Mouse (Mus musculus) megakaryocyte progenitor cell, adult 5-6 weeks (primary cell): ENCODE data around the gene Rabl3. TPM values are rescaled to one million over a fixed set of nuclear protein-coding genes. Genes with fewer than 3 reads are reported as not detected.

Experiments used
- ATAC-seq: replicated peaks from 2 replicates; pipeline ENCODE4 v1.8.0; 2016; ENCODE audit warnings: mild to moderate bottlenecking, moderate TSS enrichment, inconsistent platforms; ENCODE audit not compliant: poor library complexity
- total RNA-seq, 2 experiments: library from RNA; stranded (forward) in 1 of 2; stranded (reverse) in 1 of 2; fragments of 157-497, 149-512 nt in 1 of 2; fragments of 200-1000 nt in 1 of 2; gene quantifications; 2 replicates each; pipeline versions ENCODE4 v1.2.3 to v1.2.4; 2015 to 2017

Rabl3 gene
- total RNA-seq, 2 experiments from 2014 or later: 9.9 to 20.9 TPM

GRCm38 (mm10) chr16:37546312-37546711, 6.6 kb downstream of the Rabl3 start:
- no peak for ATAC-seq

- ATAC-seq: no peak
Measured at GRCm38 (mm10) chr16:37550266-37550665, 10.6 kb downstream of the Rabl3 start.

DNA sequence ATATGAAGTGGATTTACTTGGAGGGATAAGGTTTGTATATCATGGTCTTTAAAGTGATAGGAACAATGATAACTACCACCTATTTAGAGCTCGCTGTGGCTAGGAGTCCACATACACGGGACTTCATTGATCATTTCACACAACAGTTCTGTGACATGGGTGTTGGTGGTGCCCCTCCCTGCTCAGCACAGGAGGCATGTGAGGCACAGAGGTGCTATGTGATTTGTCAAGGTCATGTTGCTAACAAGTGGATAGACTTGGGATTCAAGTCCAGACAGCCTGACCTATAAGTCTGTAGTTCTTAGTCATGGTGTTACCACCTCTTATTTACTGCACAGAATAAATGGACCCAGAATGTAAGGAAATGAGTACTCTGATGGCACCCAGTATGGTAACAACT, 11.3 kb downstream of the Rabl3 start:
- no peak for ATAC-seq

GRCm38 (mm10) chr16:37552824-37553223, 13.1 kb downstream of the Rabl3 start:
- ATAC-seq: peak; percentile 60

- ATAC-seq: no peak
Measured at GRCm38 (mm10) chr16:37562414-37562813, 22.7 kb downstream of the Rabl3 start.

- no peak for ATAC-seq
Measured at GRCm38 (mm10) chr16:37562961-37563360, 23.3 kb downstream of the Rabl3 start.

DNA sequence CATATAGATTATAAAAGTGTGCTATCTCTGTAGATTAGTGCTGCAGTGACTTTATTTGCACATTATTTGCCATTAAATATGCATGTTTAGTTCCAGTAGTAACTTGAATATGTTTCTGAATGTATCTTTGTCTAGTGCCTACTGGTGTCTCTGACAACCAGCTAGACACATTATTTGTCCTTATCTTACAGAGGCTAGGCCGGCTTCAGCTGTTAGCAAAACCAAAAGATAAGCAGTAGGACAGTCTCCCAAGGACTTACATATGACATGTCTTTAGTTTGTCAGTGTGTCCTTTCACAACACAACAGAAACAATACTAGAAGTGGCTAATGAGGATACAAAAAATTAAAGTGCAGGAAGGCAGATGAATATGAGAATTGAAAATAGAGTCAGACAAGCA, 25.4 kb downstream of the Rabl3 start:
- 0 out of 2 replicates have a peak, but pooled peaks have one; percentile 23 for ATAC-seq

DNA sequence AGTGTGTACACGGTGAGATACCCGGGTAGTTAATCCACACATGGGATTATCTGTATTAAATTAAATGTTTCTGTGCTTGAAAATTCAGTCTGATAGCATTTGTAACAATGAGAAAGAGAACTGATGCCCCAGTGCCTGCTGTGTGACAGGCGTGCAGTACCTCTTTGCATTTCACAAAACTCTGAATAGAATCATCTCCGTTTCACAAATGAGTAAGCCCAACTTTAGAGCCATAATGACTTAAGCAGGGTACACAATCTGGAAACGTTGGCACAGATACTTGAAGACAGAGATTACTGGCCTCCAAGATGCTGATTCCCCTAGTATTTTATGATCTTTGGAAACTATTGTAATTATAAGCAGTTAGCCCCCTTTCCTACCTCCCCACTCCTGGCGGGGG, 26.4 kb downstream of the Rabl3 start:
- no peak for ATAC-seq

DNA sequence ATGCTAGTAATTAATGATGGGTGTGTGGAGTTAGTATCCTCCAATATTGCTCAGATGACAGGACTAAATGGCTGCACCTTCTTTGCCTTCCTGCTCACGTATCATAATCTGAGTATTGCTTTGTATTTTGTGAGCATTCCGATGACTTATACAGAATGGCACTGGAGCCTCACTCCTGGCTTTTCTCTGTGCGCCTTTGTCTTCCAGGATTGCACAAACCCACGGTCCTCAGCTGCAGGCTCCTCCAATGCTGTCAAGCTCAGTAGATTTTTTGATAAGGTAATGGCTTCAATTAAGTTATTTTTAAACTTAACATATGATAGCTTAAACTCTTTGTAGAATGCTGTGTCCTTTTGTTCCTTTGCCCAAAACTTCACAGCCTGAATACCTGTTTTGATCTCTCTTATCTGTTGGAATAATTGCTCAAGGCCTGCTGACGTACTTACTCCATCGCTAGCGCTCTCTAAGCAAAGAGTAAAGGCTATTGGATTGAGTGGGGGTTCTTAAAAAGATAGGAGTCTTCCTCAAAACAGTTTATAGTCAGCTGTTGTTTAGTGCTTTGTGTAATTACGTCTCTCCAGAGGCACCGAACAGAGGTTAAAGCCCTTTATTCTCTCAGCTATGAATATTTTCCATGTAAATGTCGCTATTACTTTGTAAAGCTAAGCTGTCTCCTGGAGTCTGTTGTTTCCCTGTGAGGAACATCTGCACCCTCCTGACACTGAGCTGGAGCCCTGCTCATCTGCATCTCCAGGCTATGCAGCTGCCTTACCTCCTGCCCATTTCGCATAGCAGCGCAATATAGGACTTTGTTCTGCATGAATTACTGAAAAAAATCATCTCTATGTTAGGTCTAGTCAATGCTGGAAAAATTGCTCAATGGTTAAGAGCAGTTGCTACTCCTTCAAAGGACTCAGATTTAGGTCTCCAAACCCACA, 27.7 kb downstream of the Rabl3 start:
- ATAC-seq: no peak

GRCm38 (mm10) chr16:37571554-37571953, 31.9 kb downstream of the Rabl3 start:
- ATAC-seq: no peak

GRCm38 (mm10) chr16:37572117-37572754, 32.6 kb downstream of the Rabl3 start:
- no peak for ATAC-seq

GRCm38 (mm10) chr16:37573061-37573460, 33.4 kb downstream of the Rabl3 start:
- ATAC-seq: no peak

DNA sequence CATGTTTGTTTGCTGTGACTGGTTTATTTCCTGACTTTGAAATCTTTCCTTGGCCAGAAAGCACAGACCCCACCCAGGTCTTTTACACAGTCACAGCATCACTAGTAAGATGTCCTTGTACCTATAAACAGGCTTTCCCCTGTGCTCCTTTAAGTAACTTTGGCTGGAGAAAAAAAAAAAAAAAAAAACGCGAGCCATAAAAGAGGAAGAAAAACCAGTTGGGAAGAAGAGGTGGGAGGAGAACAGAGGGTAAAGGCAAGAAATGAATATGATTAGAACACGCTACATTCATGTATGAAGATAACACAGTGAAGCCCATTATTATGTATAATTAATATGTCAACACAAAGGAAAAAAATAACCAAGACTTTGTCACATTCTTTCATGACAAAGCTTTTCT, 35.6 kb downstream of the Rabl3 start:
- no peak for ATAC-seq

- ATAC-seq: no peak
Measured at GRCm38 (mm10) chr16:37579591-37579990, 39.9 kb downstream of the Rabl3 start.

DNA sequence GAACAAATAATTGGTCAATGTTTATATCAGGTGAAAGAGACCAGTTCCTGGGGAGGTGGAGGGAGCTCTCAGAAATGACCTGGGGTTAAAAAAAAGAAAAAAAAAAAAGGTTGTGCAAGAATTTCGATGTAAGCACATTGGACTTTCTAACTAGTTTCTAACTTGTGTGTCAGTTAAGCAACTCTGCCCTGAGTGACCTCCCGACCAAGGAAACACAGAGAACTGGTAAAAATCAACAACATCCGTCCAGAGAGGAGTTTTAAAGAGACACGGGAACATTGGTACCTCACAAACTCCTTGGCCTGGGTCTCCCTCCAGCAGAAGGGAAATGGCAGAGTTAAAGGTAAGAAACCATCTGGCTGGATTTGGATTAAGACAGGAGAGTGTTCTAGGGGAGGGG, 40.3 kb downstream of the Rabl3 start, which contains the start of gene Hgd:
Gene Hgd, plus strand, starts transcription at position 160 of the 400 bp plus-strand sequence.
- ATAC-seq: no peak

GRCm38 (mm10) chr16:37580651-37581050, 41.0 kb downstream of the Rabl3 start:
- ATAC-seq: no peak

GRCm38 (mm10) chr16:37581901-37582300, 42.2 kb downstream of the Rabl3 start:
- ATAC-seq: no peak

DNA sequence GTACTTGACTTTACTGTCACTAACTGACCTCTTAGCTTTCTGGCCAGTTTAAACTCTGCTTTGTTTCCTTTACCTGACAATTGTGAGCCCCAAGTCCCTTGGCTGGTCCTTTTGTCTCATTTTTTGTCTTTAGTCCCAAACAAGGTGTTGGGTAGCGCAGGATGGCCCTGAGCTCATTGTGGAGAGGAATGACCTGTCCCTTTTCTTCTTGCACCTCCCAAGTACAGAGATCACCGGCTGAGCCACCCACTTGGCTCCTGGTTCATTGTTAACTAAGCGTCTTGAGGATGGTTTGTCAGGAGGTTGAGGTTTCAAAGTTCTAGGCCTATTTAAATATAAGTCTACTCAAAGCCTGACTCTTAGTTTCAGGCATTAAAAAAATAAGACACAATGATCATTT, 43.6 kb downstream of the Rabl3 start:
- ATAC-seq: no peak

DNA sequence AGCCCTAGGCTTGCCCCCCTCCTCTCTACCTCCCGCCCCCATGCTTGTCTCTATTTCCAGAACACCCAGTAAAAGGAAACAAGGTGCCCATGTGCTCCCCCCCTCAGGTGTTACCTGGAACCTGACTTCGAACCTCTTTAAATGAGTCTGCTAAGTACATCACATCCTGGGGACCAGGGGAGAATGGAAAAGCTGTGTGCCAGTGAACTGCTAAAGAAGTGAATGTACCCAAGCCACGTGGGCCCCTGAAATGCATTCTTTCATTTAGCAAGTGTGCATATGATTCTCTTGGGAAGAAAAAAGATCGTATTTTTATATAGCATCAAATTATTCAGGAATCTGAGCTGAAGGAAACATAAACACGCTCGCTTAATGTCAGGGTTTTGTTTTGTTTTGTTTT, 44.1 kb downstream of the Rabl3 start:
- no peak for ATAC-seq

DNA sequence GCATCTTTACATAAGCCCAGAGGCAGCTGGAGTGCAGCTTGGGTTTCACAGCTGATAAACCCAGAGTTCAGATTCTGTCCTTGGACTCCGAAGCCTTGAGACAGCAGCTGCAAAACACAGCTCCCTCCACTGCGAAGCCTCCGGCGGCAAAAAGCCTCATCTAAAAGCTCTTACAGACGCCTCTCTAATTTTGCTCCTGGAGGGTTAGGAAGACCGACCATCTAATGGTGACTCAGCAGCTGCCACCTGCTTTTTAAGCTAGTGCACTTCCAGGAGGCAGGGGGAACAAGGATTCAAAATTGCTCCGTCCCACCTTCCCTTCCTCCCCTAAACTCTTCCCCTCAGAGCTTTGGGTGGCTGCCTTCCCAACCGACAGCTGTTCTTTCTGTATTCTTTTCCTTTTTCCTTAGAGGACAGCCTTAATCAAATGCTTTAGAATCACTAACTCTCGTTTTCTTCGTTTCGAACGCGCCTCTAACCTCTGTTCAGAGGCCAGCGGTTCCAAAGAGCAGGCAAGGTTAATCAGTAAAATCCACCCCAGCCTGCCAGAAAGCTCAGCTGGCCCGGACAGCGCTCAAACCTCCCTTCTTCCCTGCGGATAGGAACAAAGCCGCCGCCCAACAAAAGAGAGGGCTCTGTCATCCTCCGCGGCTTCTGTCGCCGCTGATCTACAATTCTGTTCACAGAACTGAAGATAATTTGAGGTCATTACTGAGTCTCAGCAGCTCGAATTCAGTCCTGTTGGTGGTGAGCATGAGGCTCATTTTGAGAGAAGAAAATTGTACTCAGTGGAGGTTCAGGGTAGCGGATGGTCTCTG, 44.7 kb downstream of the Rabl3 start:
- ATAC-seq: peak; percentile 86

DNA sequence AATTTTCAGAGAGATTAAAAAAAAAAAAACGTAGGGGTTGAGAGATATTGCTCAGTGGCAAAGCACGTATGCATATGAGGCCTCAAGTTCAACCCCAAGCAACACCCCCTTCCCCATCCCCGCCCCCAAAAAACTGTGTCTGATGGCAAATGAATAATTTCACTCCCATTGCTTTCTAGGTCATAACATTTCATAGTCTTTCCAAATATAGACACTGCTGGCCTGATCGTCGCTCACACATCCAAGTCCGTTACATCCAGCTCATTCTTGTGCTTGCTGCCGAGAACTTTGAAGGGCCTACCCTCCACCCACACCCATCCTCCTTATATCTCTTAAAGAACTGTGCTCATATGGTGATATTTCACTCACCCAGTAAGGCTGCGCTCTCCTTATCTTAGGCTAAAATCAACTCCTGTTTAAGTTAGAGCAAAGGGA, 45.5 kb downstream of the Rabl3 start:
- no peak for ATAC-seq
